Mouse (Mus musculus): Measurements from ENCODE around the gene Vmn1r59. TPM values are rescaled to one million over a fixed set of nuclear protein-coding genes. Genes with fewer than 3 reads are reported as not detected.
"Not testable (repeated sequence)": the region's sequence is repeated elsewhere in the genome, so short reads cannot be mapped to it uniquely, and the experiment has no call there.

Vmn1r59 gene
- polyA plus RNA-seq (2012; rRNA removed): not detected in 2 replicates

DNA sequence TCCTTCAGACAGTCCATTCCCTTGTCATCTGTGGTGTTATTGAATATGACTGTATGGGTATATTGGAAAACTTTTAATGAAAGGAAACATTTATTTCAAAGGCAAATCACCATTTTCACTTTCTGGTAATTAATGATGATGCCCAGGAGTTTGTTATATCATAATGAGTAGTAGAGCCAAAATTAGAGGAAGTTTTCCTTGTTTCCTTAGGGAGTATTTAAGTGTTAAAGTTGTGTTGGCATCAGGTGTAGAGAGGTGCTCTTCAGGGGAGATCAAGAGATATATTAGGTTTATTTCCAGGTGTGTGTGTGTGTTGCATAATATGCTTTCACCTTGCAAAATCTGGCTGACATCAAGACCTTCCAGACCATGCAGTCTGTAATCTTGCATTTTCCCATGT, at the start of gene Vmn1r59:
TSS of gene Vmn1r59 (minus strand) at position 101 of the 400 bp plus-strand sequence.
- DNase-seq (ENCODE audit: low spot score): no peak

GRCm38 (mm10) chr7:5493856-5494255, 37.3 kb upstream of the Vmn1r59 start, which contains the start of gene Vmn2r28:
Gene Vmn2r28 (minus strand): TSS chr7:5493956.
- not testable (repeated sequence) for DNase-seq (ENCODE audit: low spot score)

GRCm38 (mm10) chr7:5454011-5454410, 2.6 kb downstream of the Vmn1r59 start:
- not testable (repeated sequence) for DNase-seq (ENCODE audit: low spot score)

GRCm38 (mm10) chr7:5448627-5449026, 7.9 kb downstream of the Vmn1r59 start:
- DNase-seq (ENCODE audit: low spot score): no peak

DNA sequence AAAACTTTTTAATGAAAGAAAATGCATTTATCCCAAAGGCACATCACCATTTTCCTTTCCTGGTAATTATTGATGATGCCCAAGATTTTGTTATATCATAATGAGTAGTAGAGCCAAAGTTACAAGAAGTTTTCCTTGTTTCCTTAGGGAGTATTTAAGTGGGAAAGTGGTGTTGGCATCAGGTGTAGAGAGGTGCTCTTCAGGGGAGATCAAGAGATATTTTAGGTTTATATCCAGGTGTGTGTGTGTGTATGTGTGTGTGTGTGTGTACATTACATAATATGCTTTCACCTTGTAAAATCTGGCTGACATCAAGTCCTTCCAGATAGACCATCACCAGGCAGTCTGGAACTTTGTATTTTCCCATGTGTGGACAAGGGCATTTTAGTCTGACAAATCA, 43.3 kb downstream of the Vmn1r59 start, which contains the start of gene Vmn1r58:
TSS of gene Vmn1r58 (minus strand) at position 101 of the 400 bp plus-strand sequence.
- not testable (repeated sequence) for DNase-seq (ENCODE audit: low spot score)

DNA sequence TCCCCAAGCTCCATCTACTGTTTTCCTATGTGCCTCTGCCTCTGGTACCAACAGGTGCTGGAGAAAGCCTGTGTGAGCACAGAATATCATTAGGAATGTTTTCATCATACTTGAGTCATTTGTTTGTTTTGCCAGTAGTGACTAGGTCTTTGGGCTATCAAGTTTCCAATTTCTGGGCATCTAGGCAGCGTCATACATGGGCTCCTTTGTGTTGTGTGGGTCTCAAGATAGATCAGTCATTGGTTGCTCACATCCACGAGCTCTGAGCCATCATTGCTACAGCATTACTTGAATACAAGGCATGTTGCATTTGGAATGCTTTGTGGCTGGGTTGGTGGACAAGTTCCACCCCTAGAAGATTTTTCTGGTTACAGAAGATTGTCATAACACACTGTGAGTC, 50.4 kb downstream of the Vmn1r59 start:
- no peak for DNase-seq (ENCODE audit: low spot score)

Other genes starting within 250 kb of the Vmn1r59 start
- not detected in 2 replicates for gene Vmn1r57, start 238.3 kb downstream of the Vmn1r59 start, polyA plus RNA-seq (2012; rRNA removed)
- not detected in 2 replicates for gene Gm5065, start 106.2 kb downstream of the Vmn1r59 start, polyA plus RNA-seq (2012; rRNA removed)
- not detected in 2 replicates for gene Nlrp2, start 105.7 kb downstream of the Vmn1r59 start, polyA plus RNA-seq (2012; rRNA removed)
- not detected in 2 replicates for gene Vmn1r58, start 43.4 kb downstream of the Vmn1r59 start, polyA plus RNA-seq (2012; rRNA removed)
- gene Vmn2r28, start 37.2 kb upstream of the Vmn1r59 start, polyA plus RNA-seq (2012; rRNA removed): not detected in 2 replicates
- not detected in 2 replicates for gene Vmn1r60, start 90.5 kb upstream of the Vmn1r59 start, polyA plus RNA-seq (2012; rRNA removed)
- gene Vmn1r61, start 156.5 kb upstream of the Vmn1r59 start, polyA plus RNA-seq (2012; rRNA removed): not detected in 2 replicates
- not detected in 2 replicates for gene Vmn1r62, start 216.9 kb upstream of the Vmn1r59 start, polyA plus RNA-seq (2012; rRNA removed)